Mouse (Mus musculus) erythroblast, adult 5-6 weeks (primary cell): ENCODE measurements around the gene Pmp22. TPM values are rescaled to one million over a fixed set of nuclear protein-coding genes. Genes with fewer than 3 reads are reported as not detected.

Experiments
- ATAC-seq: replicated peaks from 2 replicates; pipeline ENCODE4 v1.8.0; 2016; ENCODE audit warnings: moderate number of reproducible peaks, mild to moderate bottlenecking, moderate TSS enrichment, inconsistent platforms; ENCODE audit not compliant: poor library complexity, low FRiP score, severe bottlenecking
- total RNA-seq, 2 experiments: library from RNA; stranded (forward) in 1 of 2; stranded (reverse) in 1 of 2; fragments of 150-400 nt in 1 of 2; fragments of 200-764, 138-1000 nt in 1 of 2; gene quantifications; 2 replicates each; pipeline versions ENCODE4 v1.2.3 to v1.2.4; 2015 to 2017; ENCODE audit warnings: low replicate concordance in 2 of 2

The Pmp22 gene
- total RNA-seq, 2 experiments from 2014 or later: not detected

GRCm38 (mm10) chr11:63125832-63126456 lies 2.8 kb upstream of the Pmp22 start:
- no peak for ATAC-seq

- no peak for ATAC-seq
Measured at GRCm38 (mm10) chr11:63126976-63127375, 1.8 kb upstream of the Pmp22 start.

DNA sequence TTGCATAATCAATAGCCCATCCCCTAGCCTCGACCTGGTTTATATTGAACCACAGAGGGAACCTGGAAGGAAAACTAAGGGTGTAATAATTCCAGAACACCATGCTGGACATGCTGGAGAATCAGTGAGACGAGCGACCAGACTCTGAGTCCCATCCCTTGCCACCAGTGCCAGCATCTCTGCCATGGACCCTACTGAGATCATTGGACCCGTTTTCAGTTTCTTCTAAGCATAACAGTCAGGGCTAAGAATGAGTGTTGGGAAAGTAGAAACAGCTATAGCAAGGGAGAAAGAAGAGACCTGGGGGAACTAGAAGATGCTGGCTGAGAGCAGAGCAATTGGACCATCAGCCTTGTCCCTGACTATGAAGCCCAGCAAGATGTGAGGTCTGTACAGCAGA lies 1.3 kb upstream of the Pmp22 start:
- no peak for ATAC-seq

DNA sequence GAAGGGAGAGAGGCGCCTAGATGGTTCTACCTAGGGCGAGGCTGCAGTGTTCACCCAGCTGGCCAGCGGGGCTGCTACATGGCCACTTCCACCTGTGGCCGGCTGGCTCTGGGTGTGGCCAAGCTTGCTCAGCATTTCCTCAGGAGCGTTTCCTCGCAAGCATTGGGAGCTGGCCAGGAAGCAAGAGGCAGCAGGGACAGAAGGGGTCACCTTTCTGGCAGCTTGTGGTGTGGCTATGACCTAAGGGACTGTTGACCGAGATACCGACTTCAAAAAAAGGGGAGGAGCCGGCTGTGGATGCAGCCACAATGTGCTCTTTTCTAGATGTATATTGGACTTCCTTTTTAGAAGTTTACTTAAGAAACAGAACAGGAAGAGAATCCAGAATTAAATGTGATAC lies 593 bp downstream of the Pmp22 start:
- no peak for ATAC-seq

DNA sequence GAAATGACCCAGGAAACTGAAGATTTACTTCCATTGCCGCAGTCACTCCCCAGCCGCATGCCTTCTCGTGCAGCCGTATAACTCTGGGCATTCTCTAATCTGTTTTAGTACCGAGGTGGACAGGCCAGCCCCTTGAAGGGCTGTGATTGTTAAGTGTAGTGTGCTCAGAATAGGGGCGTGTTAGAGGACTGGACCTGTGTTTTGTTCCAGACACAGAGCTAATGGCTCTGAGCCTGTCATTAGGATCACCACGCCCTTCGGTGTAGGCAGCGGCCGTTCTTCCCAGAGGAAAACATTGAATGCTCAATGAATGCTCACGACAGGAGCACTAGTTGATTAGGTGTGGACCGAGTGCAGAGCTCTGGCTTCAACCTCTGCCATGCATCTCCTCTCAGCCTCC lies 1.1 kb downstream of the Pmp22 start:
- ATAC-seq: no peak

- no peak for ATAC-seq
Measured at GRCm38 (mm10) chr11:63130497-63130896, 1.7 kb downstream of the Pmp22 start.

- no peak for ATAC-seq
Measured at GRCm38 (mm10) chr11:63131001-63131692, 2.4 kb downstream of the Pmp22 start.

DNA sequence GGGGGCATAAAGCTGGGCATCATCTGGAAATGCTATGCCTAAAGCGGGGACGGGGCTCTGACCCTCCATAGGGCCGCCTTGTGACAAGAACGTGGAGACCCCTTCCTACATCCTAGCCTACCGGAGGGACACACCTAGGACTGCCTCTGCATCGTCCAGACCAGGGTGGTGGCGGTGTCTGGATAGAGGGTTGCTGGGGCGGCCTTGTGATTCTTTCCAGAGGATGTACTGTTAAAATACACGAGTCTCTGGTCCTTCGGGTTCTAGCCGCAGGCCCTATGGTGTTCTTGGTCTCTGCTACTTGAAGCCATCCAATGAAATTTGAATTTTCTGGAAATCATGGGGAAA lies 2.9 kb downstream of the Pmp22 start:
- no peak for ATAC-seq

GRCm38 (mm10) chr11:63132151-63132500 lies 3.3 kb downstream of the Pmp22 start:
- no peak for ATAC-seq

- ATAC-seq: no peak
Measured at GRCm38 (mm10) chr11:63132501-63133435, 4.0 kb downstream of the Pmp22 start.

- ATAC-seq: no peak
Measured at GRCm38 (mm10) chr11:63134021-63134420, 5.2 kb downstream of the Pmp22 start.

DNA sequence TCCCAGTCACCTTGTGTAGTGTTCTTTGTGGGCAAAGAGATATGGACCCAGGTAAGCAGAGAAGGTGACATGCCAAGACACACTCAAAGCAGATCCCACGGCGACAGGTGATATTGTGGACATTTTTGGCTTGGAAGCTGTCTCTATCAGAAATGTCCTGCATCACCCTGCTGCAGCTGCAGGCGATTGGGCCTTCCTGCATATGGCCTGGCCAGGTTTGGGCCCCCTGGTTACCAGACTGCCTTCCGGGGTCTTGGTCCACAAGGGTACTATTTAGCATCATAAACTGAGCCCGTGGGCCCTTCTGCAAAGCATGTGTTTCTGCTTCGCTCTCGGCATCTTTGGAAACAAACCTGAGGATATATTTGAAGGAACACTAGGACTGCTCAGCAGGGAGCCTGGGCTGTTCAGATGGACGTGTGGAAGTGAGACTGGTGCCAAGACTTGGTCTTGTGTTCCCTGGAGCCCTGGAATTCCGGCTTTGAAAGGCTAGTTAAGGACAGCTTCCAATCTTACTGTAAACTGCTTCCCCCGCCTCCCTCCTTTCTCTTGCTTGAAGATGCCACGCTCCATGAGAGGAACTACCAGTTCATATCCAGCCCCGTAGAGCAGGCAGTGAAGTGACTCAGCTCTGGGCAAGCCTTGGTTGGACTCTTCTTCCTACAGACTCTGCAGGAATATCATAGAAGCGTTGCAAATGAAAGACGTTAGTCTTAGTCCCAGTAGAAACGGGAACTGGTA lies 6.1 kb downstream of the Pmp22 start:
- no peak for ATAC-seq

GRCm38 (mm10) chr11:63135622-63136021 lies 6.8 kb downstream of the Pmp22 start:
- peak; percentile 62; the same call in 1 of the 2 replicates for ATAC-seq

GRCm38 (mm10) chr11:63136205-63136604 lies 7.4 kb downstream of the Pmp22 start:
- no peak for ATAC-seq

DNA sequence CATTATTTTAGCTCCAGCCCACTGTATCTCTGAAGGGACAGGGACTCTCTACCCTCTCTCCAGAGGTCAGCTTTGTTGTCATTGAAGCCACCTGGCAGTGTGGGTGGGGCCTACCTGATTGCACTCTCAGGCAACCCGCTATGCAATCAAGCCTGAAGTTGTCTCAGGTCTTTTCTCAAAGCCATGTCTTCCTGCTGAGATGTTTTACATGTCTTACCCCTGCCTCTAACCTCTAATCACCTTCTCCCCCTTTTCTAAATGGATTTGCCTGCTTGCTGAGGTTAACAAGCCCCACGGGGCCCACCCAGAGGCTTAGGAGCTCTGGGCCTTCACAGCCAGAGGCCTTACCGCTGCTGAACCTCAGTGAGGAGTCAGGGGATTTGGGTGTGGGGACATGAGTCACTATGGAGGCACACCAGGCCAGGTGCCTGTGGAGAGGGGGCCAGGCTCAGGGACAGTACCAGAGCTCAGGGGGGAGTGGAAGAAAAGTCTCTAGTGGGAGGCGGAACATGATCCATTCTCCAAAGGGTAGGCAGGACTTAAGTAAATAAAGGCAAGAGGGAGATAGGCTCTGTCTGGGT lies 8.1 kb downstream of the Pmp22 start:
- ATAC-seq: no peak

- no peak for ATAC-seq
Measured at GRCm38 (mm10) chr11:63138739-63139138, 10.0 kb downstream of the Pmp22 start.

DNA sequence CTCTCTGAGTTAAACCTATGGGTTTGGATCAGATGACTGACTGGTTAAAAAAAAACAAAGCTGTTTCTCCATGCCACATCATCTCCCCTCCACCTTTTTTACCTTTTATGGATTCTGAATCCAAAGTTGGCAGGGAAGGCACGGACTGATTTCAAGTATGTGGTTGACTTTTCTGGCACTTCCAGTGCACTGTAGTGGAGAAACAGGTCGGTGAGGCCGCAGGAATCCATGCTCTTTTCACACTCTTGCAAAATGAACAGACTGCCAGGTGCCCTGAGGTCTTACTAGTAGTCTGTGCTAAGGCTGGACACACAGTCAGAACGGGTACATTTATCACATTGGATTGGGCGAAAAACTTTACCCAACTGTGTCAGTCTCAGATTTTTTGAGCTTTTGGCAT lies 13.5 kb downstream of the Pmp22 start:
- ATAC-seq: no peak

- ATAC-seq: no peak
Measured at GRCm38 (mm10) chr11:63142816-63143215, 14.0 kb downstream of the Pmp22 start.

- ATAC-seq: no peak
Measured at GRCm38 (mm10) chr11:63143486-63143885, 14.7 kb downstream of the Pmp22 start.

GRCm38 (mm10) chr11:63146601-63147000 lies 17.8 kb downstream of the Pmp22 start:
- ATAC-seq: no peak
